Mouse (Mus musculus) stomach, postnatal 0 days (tissue): ENCODE data around the gene Acot7. TPM values are rescaled to one million over a fixed set of nuclear protein-coding genes. Genes with fewer than 3 reads are reported as not detected.

Experiments
- ATAC-seq: fragments of 200-750 bp; cut with Nextera tagmentation; 2 replicates; pipeline ENCODE4 v1.8.0; 2017; ENCODE audit not compliant: low FRiP score, low TSS enrichment
- DNase-seq: peaks from one replicate; pipeline ENCODE4 v3.0.0-alpha.2; 2016; ENCODE audit warnings: low spot score
- H3K27ac ChIP-seq: fragments of 300-500 bp; sonication (generic); replicated peaks from 2 replicates; pipeline ENCODE4 v1.5.1; 2014; ENCODE audit warnings: mild to moderate bottlenecking, control low read depth
- H3K27me3 ChIP-seq: fragments of 300-500 bp; sonication (generic); 2 replicates; pipeline ENCODE4 v1.6.1; 2014; ENCODE audit warnings: low read length; ENCODE audit not compliant: control insufficient read depth, insufficient read depth
- H3K36me3 ChIP-seq: fragments of 300-500 bp; sonication (generic); 2 replicates; pipeline ENCODE4 v1.6.1; 2014; ENCODE audit warnings: low read length, mixed read lengths; ENCODE audit not compliant: control insufficient read depth, insufficient read depth
- H3K4me1 ChIP-seq: fragments of 300-500 bp; sonication (generic); replicated peaks from 2 replicates; pipeline ENCODE4 v1.6.1; 2014; ENCODE audit warnings: antibody characterized with exemption; ENCODE audit not compliant: control insufficient read depth, insufficient read depth
- H3K4me2 ChIP-seq: fragments of 300-500 bp; sonication (generic); replicated peaks from 2 replicates; pipeline ENCODE4 v1.6.1; 2014; ENCODE audit warnings: low read depth, mild to moderate bottlenecking, control low read depth, moderate library complexity
- H3K4me3 ChIP-seq: fragments of 300-500 bp; sonication (generic); 2 replicates; pipeline ENCODE4 v1.5.1; 2014; ENCODE audit warnings: low read depth, low read length, control low read depth
- H3K9ac ChIP-seq: fragments of 300-500 bp; sonication (generic); 2 replicates; pipeline ENCODE4 v1.6.1; 2014; ENCODE audit warnings: mild to moderate bottlenecking, low read length, control low read depth, mixed read lengths
- H3K9me3 ChIP-seq: fragments of 300-500 bp; sonication (generic); 2 replicates; pipeline ENCODE4 v1.6.1; 2016; ENCODE audit warnings: low read length; ENCODE audit not compliant: control insufficient read depth
- CTCF ChIP-seq: IDR thresholded peaks from 2 replicates; pipeline ENCODE4 v1.5.1; 2016; ENCODE audit warnings: antibody characterized with exemption, low read depth, mild to moderate bottlenecking, moderate library complexity
- EP300 ChIP-seq: optimal IDR thresholded peaks from 2 replicates; pipeline ENCODE3; 2016; ENCODE audit warnings: antibody characterized with exemption
- WGBS: fragments of 180-500 bp; shearing (Covaris S2); extraction: QIAGEN DNeasy Blood & Tissue Kit; methylation state at CpG from one replicate; pipeline ENCODE4 v1.1.7; 2014; 5-methylcytosine and 5-hydroxymethylcytosine counted together
- polyA plus RNA-seq: library from polyadenylated mRNA; unstranded; fragments of >200 nt; fragmentation: Nextera tagmentation; extraction: Ambion mirVana; gene quantifications from 2 replicates; pipeline ENCODE4 v1.2.1, GENCODE M21; 2015

Gene Acot7
- polyA plus RNA-seq, 1 experiment from 2014 or later = 55.0 TPM

GRCm38 (mm10) chr4:152312186-152312585 lies 134.3 kb downstream of the Acot7 start:
- ATAC-seq (no peak), DNase-seq (no peak)
- H3K9ac ChIP-seq = no peak overlapping the region
- no peaks in the 10 kb centered on the region for H3K4me1 ChIP-seq
- peak overlapping the region; percentile 4; the same call in 1 of the 2 replicates for H3K4me3 ChIP-seq
- H3K27ac ChIP-seq = no peak overlapping the region
- H3K27me3 ChIP-seq = peaks cover 20% of the 10 kb centered on the region; the same call in 1 of the 2 replicates
- 7% methylated on average over 14 of the region's 14 CpGs for whole genome bisulfite sequencing
- peak overlapping the region; percentile 21; the same call in 1 of the 2 replicates for H3K4me2 ChIP-seq
- TF ChIP-seq CTCF (no peak), EP300 (no peak)
- H3K9me3 ChIP-seq = no peaks in the 10 kb centered on the region
- H3K36me3 ChIP-seq = peaks cover 4% of the 10 kb centered on the region; the same call in 1 of the 2 replicates

GRCm38 (mm10) chr4:152313211-152313632 lies 135.3 kb downstream of the Acot7 start:
- peaks cover 20% of the 10 kb centered on the region for H3K27me3 ChIP-seq
- H3K9me3 ChIP-seq = no peaks in the 10 kb centered on the region
- H3K27ac ChIP-seq = no peak overlapping the region
- peaks cover 4% of the 10 kb centered on the region; the same call in 1 of the 2 replicates for H3K36me3 ChIP-seq
- H3K9ac ChIP-seq = no peak overlapping the region
- under 1% methylated on average over 29 of the region's 29 CpGs for WGBS
- peak overlapping the region; percentile 29 for H3K4me3 ChIP-seq
- H3K4me2 ChIP-seq = peak overlapping the region; percentile 56
- DNase-seq (peak; percentile 37), ATAC-seq (peak; percentile 45)
- no peaks in the 10 kb centered on the region for H3K4me1 ChIP-seq
- no peak for TF ChIP-seq CTCF
- no peak for TF ChIP-seq EP300

DNA sequence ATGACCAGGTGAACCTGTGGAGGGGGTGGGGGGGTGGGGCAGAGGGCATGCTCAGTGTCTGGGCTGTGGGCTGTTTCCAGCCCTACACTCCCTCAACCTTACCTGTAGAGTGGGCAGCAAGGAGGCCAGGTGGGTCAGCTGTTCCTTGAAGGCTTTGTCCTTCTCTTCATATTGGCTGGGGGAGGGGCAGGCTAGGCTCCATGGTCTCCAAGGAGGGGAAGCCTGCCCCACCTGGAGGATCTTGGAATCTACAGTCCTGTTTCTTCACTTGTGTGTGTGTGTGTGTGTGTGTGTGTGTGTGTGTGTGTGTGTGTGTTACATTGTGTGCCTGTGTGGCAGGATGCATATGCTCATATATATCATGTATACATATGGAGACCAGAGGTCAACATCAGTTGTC lies 136.0 kb downstream of the Acot7 start:
- ATAC-seq = no peak
- H3K9ac ChIP-seq = no peak overlapping the region
- no peak overlapping the region for H3K4me2 ChIP-seq
- DNase-seq = peak; percentile 64
- H3K9me3 ChIP-seq = no peaks in the 10 kb centered on the region
- peak; percentile 61 for TF ChIP-seq CTCF
- TF ChIP-seq EP300 = no peak
- no peaks in the 10 kb centered on the region for H3K4me1 ChIP-seq
- H3K27ac ChIP-seq = no peak overlapping the region
- no peak overlapping the region for H3K4me3 ChIP-seq
- H3K27me3 ChIP-seq = peaks cover 22% of the 10 kb centered on the region
- no peaks in the 10 kb centered on the region for H3K36me3 ChIP-seq

GRCm38 (mm10) chr4:152315498-152316213 lies 137.7 kb downstream of the Acot7 start:
- no peak overlapping the region for H3K9ac ChIP-seq
- H3K9me3 ChIP-seq = no peaks in the 10 kb centered on the region
- peaks cover 22% of the 10 kb centered on the region for H3K27me3 ChIP-seq
- no peaks in the 10 kb centered on the region for H3K4me1 ChIP-seq
- ATAC-seq (no peak), DNase-seq (no peak)
- H3K36me3 ChIP-seq = no peaks in the 10 kb centered on the region
- under 1% methylated on average over 43 of the region's 43 CpGs for WGBS
- no peak overlapping the region for H3K4me2 ChIP-seq
- TF ChIP-seq CTCF (no peak), EP300 (no peak)
- H3K27ac ChIP-seq = no peak overlapping the region
- H3K4me3 ChIP-seq = peak overlapping the region; percentile 6; the same call in 1 of the 2 replicates

- TF ChIP-seq CTCF = no peak
- no peak for TF ChIP-seq EP300
- Histone ChIP-seq H3K36me3 (no peaks in the 10 kb centered on the region), H3K4me3 (no peak overlapping the region), H3K9ac (no peak overlapping the region), H3K4me1 (no peaks in the 10 kb centered on the region), H3K4me2 (no peak overlapping the region), H3K27me3 (peaks cover 18% of the 10 kb centered on the region), H3K9me3 (no peaks in the 10 kb centered on the region), H3K27ac (no peak overlapping the region)
- DNase-seq (no peak), ATAC-seq (no peak)
- WGBS = 68% methylated on average over 6 of the region's 6 CpGs
Measured at GRCm38 (mm10) chr4:152317631-152318033, 139.7 kb downstream of the Acot7 start.

DNA sequence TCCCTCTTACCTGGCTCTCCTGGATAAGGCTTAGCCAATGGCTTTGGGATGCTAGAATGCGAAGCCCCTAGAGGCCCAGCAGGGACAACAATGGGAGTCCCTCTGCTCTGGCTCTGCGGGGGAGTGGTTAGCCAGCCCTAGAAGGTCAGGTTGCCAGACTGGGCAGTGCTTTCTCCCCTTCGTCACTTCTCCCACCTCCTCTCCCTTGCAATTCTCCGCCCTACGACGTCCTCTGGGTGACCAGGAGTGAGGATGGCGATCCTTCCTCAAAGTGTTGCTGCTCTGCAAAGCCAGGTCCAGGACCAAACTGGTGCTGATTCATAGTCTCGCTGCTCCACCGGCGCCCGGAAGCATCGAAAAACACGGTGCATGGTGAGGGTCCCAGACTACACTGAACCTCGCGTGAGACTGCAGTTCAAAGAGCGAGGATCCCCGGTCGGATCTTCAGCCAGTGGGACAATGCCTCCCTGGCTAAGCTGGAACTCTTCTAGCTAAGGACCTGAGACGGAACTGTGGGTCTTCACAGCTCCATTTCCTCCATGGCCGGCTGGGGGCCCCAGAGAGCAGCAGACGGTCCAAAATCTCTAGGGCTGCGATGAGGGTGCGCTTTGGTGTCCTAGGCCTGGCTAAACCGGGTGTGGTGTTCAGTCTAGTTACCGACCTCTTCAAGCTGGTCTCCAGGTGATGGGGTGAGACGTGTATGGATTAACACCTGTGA lies 140.7 kb downstream of the Acot7 start, which contains the start of gene Rnf207:
TSS of gene Rnf207 (minus strand) at position 477 of the 718 bp plus-strand sequence.
- Histone ChIP-seq H3K4me1 (no peaks in the 10 kb centered on the region), H3K4me3 (peak within 1 kb of the TSS; percentile 18; the same call in 1 of the 2 replicates), H3K9ac (peak within 1 kb of the TSS; percentile 13; the same call in 1 of the 2 replicates), H3K4me2 (peak within 1 kb of the TSS; percentile 45), H3K27me3 (peaks cover 18% of the 10 kb centered on the region), H3K9me3 (no peaks in the 10 kb centered on the region), H3K36me3 (no peaks in the 10 kb centered on the region), H3K27ac (no peak within 1 kb of the TSS)
- peak; percentile 70 for TF ChIP-seq CTCF
- no peak for TF ChIP-seq EP300
- WGBS = 6% methylated on average over 26 of the region's 26 CpGs
- DNase-seq = peak; percentile 52
- ATAC-seq = 0 out of 2 replicates have a peak, but pooled peaks have one; percentile 30

Other genes starting within 250 kb of the Acot7 start
- 33.0 and 34.5 TPM in 2 replicates for gene Dnajc11, start 244.4 kb upstream of the Acot7 start, polyA plus RNA-seq
- 22.2 and 23.5 TPM in 2 replicates for gene Thap3, start 189.1 kb upstream of the Acot7 start, polyA plus RNA-seq
- gene Phf13, start 181.9 kb upstream of the Acot7 start, polyA plus RNA-seq = 12.4 and 12.7 TPM in 2 replicates
- gene Klhl21, start 169.3 kb upstream of the Acot7 start, polyA plus RNA-seq = 11.2 and 11.9 TPM in 2 replicates
- 10.1 and 10.6 TPM in 2 replicates for gene Zbtb48, start 150.5 kb upstream of the Acot7 start, polyA plus RNA-seq
- gene Tas1r1, start 139.6 kb upstream of the Acot7 start, polyA plus RNA-seq = 0.12 and 0.16 TPM in 2 replicates
- gene Nol9, start 138.8 kb upstream of the Acot7 start, polyA plus RNA-seq = 11.2 and 12.0 TPM in 2 replicates
- 6.4 and 7.5 TPM in 2 replicates for gene Plekhg5, start 105.6 kb upstream of the Acot7 start, polyA plus RNA-seq
- 0.49 and 0.96 TPM in 2 replicates for gene Tnfrsf25, start 62.2 kb upstream of the Acot7 start, polyA plus RNA-seq
- 13.8 and 14.4 TPM in 2 replicates for gene Espn, start 25.8 kb upstream of the Acot7 start, polyA plus RNA-seq
- 0.52 and 0.87 TPM in 2 replicates for gene Hes2, start 19.3 kb upstream of the Acot7 start, polyA plus RNA-seq
- 6.9 and 8.4 TPM in 2 replicates for gene Gpr153, start 96.1 kb downstream of the Acot7 start, polyA plus RNA-seq
- not detected in 2 replicates for gene Hes3, start 113.5 kb downstream of the Acot7 start, polyA plus RNA-seq
- 9.6 and 10.2 TPM in 2 replicates for gene Icmt, start 119.1 kb downstream of the Acot7 start, polyA plus RNA-seq
- 0.40 and 0.46 TPM in 2 replicates for gene Rnf207, start 140.9 kb downstream of the Acot7 start, polyA plus RNA-seq
- 351 and 372 TPM in 2 replicates for gene Rpl22, start 147.6 kb downstream of the Acot7 start, polyA plus RNA-seq
- 1.3 and 1.9 TPM in 2 replicates for gene Chd5, start 160.5 kb downstream of the Acot7 start, polyA plus RNA-seq